Mouse (Mus musculus) neutrophil, adult 83 days (primary cell): ENCODE results near the gene Nek2. TPM values are rescaled to one million over a fixed set of nuclear protein-coding genes. Genes with fewer than 3 reads are reported as not detected.

Experiments used
- total RNA-seq, 2 experiments: library from RNA; stranded (reverse); gene quantifications; one replicate each; pipeline ENCODE4 v1.2.4; 2023

The Nek2 gene
- total RNA-seq = 10 to 100 TPM; 24.8 to 28.8 TPM

DNA sequence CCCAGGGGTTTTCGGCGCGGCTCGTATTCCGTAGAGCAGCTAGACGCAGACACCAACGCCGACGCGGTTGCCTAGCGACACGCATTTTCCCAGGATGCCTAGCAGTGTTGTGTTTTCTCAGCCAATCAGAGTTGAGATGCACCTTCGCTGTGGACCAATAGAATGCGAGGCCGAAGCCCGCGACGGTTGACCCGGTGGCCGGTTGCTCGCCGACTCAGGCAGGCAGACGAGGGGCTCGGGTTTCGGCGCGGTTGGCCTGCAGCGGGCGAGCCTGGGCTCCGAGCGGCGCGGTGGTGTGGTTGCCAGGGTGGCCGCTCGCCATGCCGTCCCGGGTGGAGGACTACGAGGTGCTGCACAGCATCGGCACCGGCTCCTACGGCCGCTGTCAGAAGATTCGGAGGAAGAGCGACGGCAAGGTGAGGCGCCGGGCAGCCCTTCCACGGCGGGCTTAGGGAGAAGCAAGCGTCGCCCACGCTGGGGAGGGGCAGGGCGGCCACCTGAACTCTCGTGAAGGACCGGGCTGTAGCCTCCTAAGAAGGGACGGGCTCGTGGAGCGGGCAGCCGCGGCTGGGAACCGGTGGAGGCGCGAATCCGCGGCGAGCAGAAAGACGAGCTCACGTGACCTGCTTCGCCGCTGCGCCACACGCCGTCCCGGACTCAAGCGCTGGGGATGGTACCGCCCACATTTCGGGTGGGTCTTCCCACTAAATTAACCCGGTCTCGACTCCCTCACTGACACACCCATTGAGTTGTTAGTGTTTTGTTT lies at the start of gene Nek2:
TSS of gene Nek2 (plus strand) at position 119 of the 766 bp plus-strand sequence.

Other genes starting within 250 kb of the Nek2 start
- 10 to 100 TPM; 36.3 to 37.5 TPM for gene Dtl, start 245.9 kb upstream of the Nek2 start, total RNA-seq
- 10 to 100 TPM; 28.8 to 30.7 TPM for gene Ints7, start 245.8 kb upstream of the Nek2 start, total RNA-seq
- 10 to 100 TPM; 66.0 to 67.2 TPM for gene Lpgat1, start 103.6 kb upstream of the Nek2 start, total RNA-seq
- gene Slc30a1, start 85.3 kb downstream of the Nek2 start, total RNA-seq = 10 to 100 TPM in 1 of 2 experiments, 1 to 10 TPM in 1; 9.1 to 12.0 TPM
- 1 to 10 TPM in 1 of 2 experiments, under 1 TPM in 1; 0.68 to 1.6 TPM for gene Rd3, start 155.9 kb downstream of the Nek2 start, total RNA-seq